Mouse (Mus musculus): ENCODE measurements at regions not wholly inside any gene's neighbourhood (a gene's known extent, or its start where the extent isn't known, plus 50 kb on each side); places are given as distances from the start of the nearest gene placed in this dataset.

- TF ChIP-seq CTCF (IDR thresholded peaks at IDR 0.05; ENCODE audit: borderline replicate concordance, control insufficient read depth, extremely low read depth, insufficient read depth, low read length, poor library complexity) = no peak
- no peak for TF ChIP-seq POLR2A (IDR thresholded peaks at IDR 0.05; ENCODE audit: control insufficient read depth, extremely low read depth, insufficient read depth, low read length, poor library complexity)
Measured at GRCm38 (mm10) chr5:15849520-15849919, 85.0 kb upstream of the Cacna2d1 start.

All from thymus, adult 2 months (tissue).